10 mouse cellular contexts compared by ENCODE assay signal in genomic region chr15:42325221-42325620, GRCm38 (mm10).
DNase-seq lines count a peak whose midpoint lies in the region; ATAC-seq and TF ChIP-seq lines count a peak whose summit lies in the region.
"Had no signal": no experiment of that assay in that cellular context is flagged by ENCODE, and none has a peak within 500 bp of the region (broad histone marks: within the 10 kb centered on the region; RNA-seq: fewer than 3 reads in every experiment).

No protein-coding gene starts in this region.

- no peaks in the 10 kb centered on the region for H3K9me3 ChIP-seq in lung, embryonic 14.5 days (ENCODE audit: low read depth, low read length)
- H3K9me3 ChIP-seq: embryonic facial prominence, embryonic 15.5 days; lung, embryonic 15.5 days had no signal

- no peak for TF ChIP-seq CTCF in lung, embryonic 14.5 days (IDR thresholded peaks at IDR 0.05; ENCODE audit: low read depth)
- no peak for TF ChIP-seq CTCF in cerebellum, adult 2 months (IDR thresholded peaks at IDR 0.05; ENCODE audit: borderline replicate concordance, insufficient read depth, low read depth, low read length)

- H3K36me3 ChIP-seq in lung, embryonic 14.5 days (ENCODE audit: insufficient read depth) = no peaks in the 10 kb centered on the region
- H3K36me3 ChIP-seq: embryonic facial prominence, embryonic 15.5 days; lung, embryonic 15.5 days had no signal

- no peak for TF ChIP-seq POLR2A in cerebellum, adult 2 months (IDR thresholded peaks at IDR 0.05; ENCODE audit: borderline replicate concordance, insufficient read depth, low read length)

- 54% methylated on average over 4 of the region's 4 CpGs for WGBS in lung, embryonic 14.5 days
- WGBS in cerebellum, adult 2 months = 8% methylated on average over 4 of the region's 4 CpGs

- H3K27me3 ChIP-seq in lung, embryonic 14.5 days (ENCODE audit: insufficient read depth, low read length) = no peaks in the 10 kb centered on the region
- no peaks in the 10 kb centered on the region for H3K27me3 ChIP-seq in cerebellum, adult 2 months (ENCODE audit: control insufficient read depth, insufficient read depth, low read length)
- H3K27me3 ChIP-seq: embryonic facial prominence, embryonic 15.5 days; lung, embryonic 15.5 days had no signal

- H3K4me3 ChIP-seq in lung, embryonic 14.5 days (ENCODE audit: low read depth, low read length) = no peak overlapping the region
- H3K4me3 ChIP-seq in cerebellum, adult 2 months (replicated peaks; ENCODE audit: insufficient read depth, low read depth, low read length) = no peak overlapping the region
- H3K4me3 ChIP-seq: embryonic facial prominence, embryonic 15.5 days; lung, embryonic 15.5 days had no signal

- ATAC-seq in lung, embryonic 14.5 days (ENCODE audit: insufficient read depth) = no peak; the same call in 1 of the 2 replicates

- H3K4me1 ChIP-seq in lung, embryonic 14.5 days (ENCODE audit: insufficient read depth) = no peaks in the 10 kb centered on the region
- peaks cover 16% of the 10 kb centered on the region for H3K4me1 ChIP-seq in cerebellum, adult 2 months (ENCODE audit: control insufficient read depth, insufficient read depth, low read length)
- H3K4me1 ChIP-seq: embryonic facial prominence, embryonic 15.5 days; lung, embryonic 15.5 days had no signal

- no peak overlapping the region for H3K27ac ChIP-seq in lung, embryonic 14.5 days (ENCODE audit: low read depth)
- H3K27ac ChIP-seq in cerebellum, adult 2 months (ENCODE audit: insufficient read depth, low read length) = no peak overlapping the region
- H3K27ac ChIP-seq: embryonic facial prominence, embryonic 15.5 days; lung, embryonic 15.5 days had no signal

- peak; percentile 27 for DNase-seq in lung, embryonic 14.5 days
- no peak for DNase-seq in lung, postnatal 25 days (ENCODE audit: low spot score)
- peak; percentile 98 to 99 for DNase-seq in cerebellum, adult 2 months
- peak; percentile 51 to 88 for DNase-seq in cerebellum, postnatal 4 days (ENCODE audit: low spot score in 2 of 2)
- peak; percentile 38 to 52 for DNase-seq in layer of hippocampus, postnatal 14 days (ENCODE audit: low spot score in 2 of 2)
- DNase-seq in kidney, postnatal 14 days = no peak
- no peak for DNase-seq in heart, postnatal 25 days (ENCODE audit: low spot score)
- DNase-seq: heart, postnatal 14 days had no signal

- H3K9ac ChIP-seq in lung, embryonic 14.5 days = no peak overlapping the region
- H3K9ac ChIP-seq: embryonic facial prominence, embryonic 15.5 days; lung, embryonic 15.5 days had no signal

- intact Hi-C loops in heart, postnatal 25 days (cut with DNase I) = no loop called here

- H3K4me2 ChIP-seq in lung, embryonic 14.5 days = no peak overlapping the region
- H3K4me2 ChIP-seq: embryonic facial prominence, embryonic 15.5 days; lung, embryonic 15.5 days had no signal

Comparison
In these comparisons a context has a peak if more than half of its experiments do, and no peak if none do; other contexts are left out.
1. DNase-seq: peak in lung, embryonic 14.5 days (single experiment), cerebellum, adult 2 months (2 of 2), cerebellum, postnatal 4 days (2 of 2) and layer of hippocampus, postnatal 14 days (2 of 2); none in lung, postnatal 25 days (single experiment), kidney, postnatal 14 days (single experiment) and heart, postnatal 25 days (single experiment).